ENCODE assay signal across 18 mouse cellular contexts in genomic region chr5:88964685-88965290, GRCm38 (mm10).
DNase-seq lines count a peak whose midpoint lies in the region; ATAC-seq and TF ChIP-seq lines count a peak whose summit lies in the region.
"Had no signal": no experiment of that assay in that cellular context is flagged by ENCODE, and none has a peak within 500 bp of the region (broad histone marks: within the 10 kb centered on the region; RNA-seq: fewer than 3 reads in every experiment).

No protein-coding gene starts in this region.

- TF ChIP-seq POLR2A in limb, embryonic 14.5 days (IDR thresholded peaks at IDR 0.05; ENCODE audit: borderline replicate concordance, extremely low read depth, insufficient read depth, insufficient read length) = no peak

- no peak overlapping the region for H3K27ac ChIP-seq in limb, embryonic 14.5 days (replicated peaks; ENCODE audit: low read depth, low read length)
- no peak overlapping the region for H3K27ac ChIP-seq in limb, embryonic 10.5 days
- H3K27ac ChIP-seq: embryonic facial prominence, embryonic 13.5 days; forebrain, embryonic 12.5 days; heart, embryonic 10.5 days; hindbrain, embryonic 14.5 days; midbrain, embryonic 13.5 days had no signal

- 0 out of 2 replicates have a peak, but pooled peaks have one; percentile 23 for ATAC-seq in limb, embryonic 14.5 days (ENCODE audit: low FRiP score, low read depth)
- ATAC-seq: midbrain, embryonic 13.5 days had no signal

- H3K9me3 ChIP-seq in limb, embryonic 14.5 days (ENCODE audit: control insufficient read depth, low read length) = no peaks in the 10 kb centered on the region
- H3K9me3 ChIP-seq in limb, embryonic 10.5 days (replicated peaks) = no peaks in the 10 kb centered on the region
- H3K9me3 ChIP-seq: embryonic facial prominence, embryonic 13.5 days; forebrain, embryonic 12.5 days; heart, embryonic 10.5 days; midbrain, embryonic 13.5 days had no signal

- H3K36me3 ChIP-seq in limb, embryonic 14.5 days (ENCODE audit: control insufficient read depth, insufficient read depth, low read length) = no peaks in the 10 kb centered on the region
- H3K36me3 ChIP-seq in limb, embryonic 10.5 days = no peaks in the 10 kb centered on the region
- H3K36me3 ChIP-seq: embryonic facial prominence, embryonic 13.5 days; forebrain, embryonic 12.5 days; heart, embryonic 10.5 days; midbrain, embryonic 13.5 days had no signal

- H3K4me3 ChIP-seq in limb, embryonic 14.5 days (replicated peaks; ENCODE audit: low read length) = no peak overlapping the region
- no peak overlapping the region for H3K4me3 ChIP-seq in limb, embryonic 10.5 days
- H3K4me3 ChIP-seq: embryonic facial prominence, embryonic 13.5 days; forebrain, embryonic 12.5 days; heart, embryonic 10.5 days; midbrain, embryonic 13.5 days had no signal

- DNase-seq in cerebellum, adult 18-20 months = peak; percentile 66 to 67
- no peak for DNase-seq in cerebellum, adult 9-11 months
- no peak for DNase-seq in limb, embryonic 14.5 days (ENCODE audit: low spot score)
- no peak for DNase-seq in limb, embryonic 10.5 days (ENCODE audit: low spot score)
- DNase-seq in 3134 (ENCODE audit: extremely low read depth, insufficient read length, low spot score) (peak; percentile 35), adipocyte (ENCODE audit: low spot score) (peak; percentile 61)
- DNase-seq in ovary, postnatal 10 days (ENCODE audit: low spot score) = no peak
- no peak for DNase-seq in urinary bladder, adult 18-20 months (ENCODE audit: low spot score in 2 of 2)
- DNase-seq: heart, postnatal 14 days; kidney, adult 11 months; kidney, postnatal 14 days; layer of hippocampus, adult 9-11 months had no signal

- H3K9ac ChIP-seq in limb, embryonic 14.5 days (ENCODE audit: low read depth, low read length, severe bottlenecking) = no peak overlapping the region
- H3K9ac ChIP-seq: embryonic facial prominence, embryonic 13.5 days; forebrain, embryonic 12.5 days; hindbrain, embryonic 14.5 days; midbrain, embryonic 13.5 days had no signal

- H3K4me1 ChIP-seq in limb, embryonic 14.5 days (ENCODE audit: control insufficient read depth, insufficient read depth, low read length) = no peaks in the 10 kb centered on the region
- peaks cover 10% of the 10 kb centered on the region; the same call in 1 of the 2 replicates for H3K4me1 ChIP-seq in limb, embryonic 10.5 days
- H3K4me1 ChIP-seq: forebrain, embryonic 12.5 days; midbrain, embryonic 13.5 days had no signal

- no peaks in the 10 kb centered on the region for H3K27me3 ChIP-seq in limb, embryonic 14.5 days (ENCODE audit: control insufficient read depth, insufficient read depth, low read length)
- no peaks in the 10 kb centered on the region for H3K27me3 ChIP-seq in limb, embryonic 10.5 days (ENCODE audit: low read depth, poor library complexity, severe bottlenecking)
- H3K27me3 ChIP-seq: embryonic facial prominence, embryonic 13.5 days; forebrain, embryonic 12.5 days; midbrain, embryonic 13.5 days had no signal

- 52% methylated on average over 6 of the region's 6 CpGs for WGBS in limb, embryonic 14.5 days
- 89% methylated on average over 6 of the region's 6 CpGs for WGBS in limb, embryonic 10.5 days

- H3K4me2 ChIP-seq in limb, embryonic 14.5 days (replicated peaks; ENCODE audit: low read depth, low read length, severe bottlenecking) = no peak overlapping the region
- H3K4me2 ChIP-seq: embryonic facial prominence, embryonic 13.5 days; forebrain, embryonic 12.5 days; hindbrain, embryonic 14.5 days; liver, embryonic 11.5 days; midbrain, embryonic 13.5 days had no signal

Comparison
In these comparisons a context has a peak if more than half of its experiments do, and no peak if none do; other contexts are left out.
1. DNase-seq: peak in cerebellum, adult 18-20 months (2 of 2), 3134 (single experiment) and adipocyte (single experiment); none in cerebellum, adult 9-11 months (single experiment), limb, embryonic 14.5 days (single experiment), limb, embryonic 10.5 days (single experiment), ovary, postnatal 10 days (single experiment) and urinary bladder, adult 18-20 months (0 of 2).